Mouse (Mus musculus): ENCODE data around the gene Svep1. TPM values are rescaled to one million over a fixed set of nuclear protein-coding genes. Genes with fewer than 3 reads are reported as not detected.

Svep1 gene
- total RNA-seq, 2 experiments from 2014 or later, result 1.3 to 1.5 TPM

DNA sequence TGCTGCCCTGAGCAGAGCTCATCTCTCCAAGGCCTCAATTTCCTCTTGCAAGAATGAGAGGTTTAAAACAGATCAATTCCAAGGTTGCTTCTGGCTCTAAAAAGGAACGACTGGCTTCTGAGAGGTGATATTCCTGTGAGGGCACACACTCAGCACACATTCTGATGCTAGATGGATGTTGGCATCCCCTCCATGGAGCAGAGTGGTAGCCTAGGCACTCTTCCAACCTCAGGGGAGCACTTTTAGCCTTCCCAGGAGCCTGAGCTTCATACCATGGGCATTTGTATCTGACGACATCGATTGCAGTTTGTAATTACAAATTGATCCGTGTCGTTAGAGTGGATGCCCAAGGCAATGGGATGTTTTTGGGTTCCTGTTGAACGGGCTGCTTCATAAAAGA is 33.3 kb downstream of the Svep1 start:
- no peak for DNase-seq (ENCODE audit: low spot score in 2 of 2)

DNA sequence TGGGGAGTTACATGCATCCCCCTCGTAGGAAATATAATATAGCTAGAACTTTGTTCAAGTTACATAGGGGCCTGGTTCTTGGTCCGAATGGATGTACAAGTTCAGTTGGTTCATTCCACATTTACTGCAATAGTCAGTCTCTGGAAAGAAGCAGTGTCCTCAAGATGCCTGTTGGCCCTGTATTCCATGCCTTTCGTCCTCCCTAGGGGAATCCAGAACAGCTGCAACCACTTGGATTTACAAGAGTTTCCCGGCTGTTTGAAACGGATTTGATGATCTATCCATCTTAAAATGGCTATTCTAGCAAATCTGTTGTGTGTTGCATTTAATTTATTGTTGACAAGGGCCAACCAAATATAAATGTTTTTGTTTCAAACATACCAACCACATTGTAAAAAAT is 36.2 kb downstream of the Svep1 start:
- DNase-seq (ENCODE audit: low spot score in 2 of 2), result no peak

DNA sequence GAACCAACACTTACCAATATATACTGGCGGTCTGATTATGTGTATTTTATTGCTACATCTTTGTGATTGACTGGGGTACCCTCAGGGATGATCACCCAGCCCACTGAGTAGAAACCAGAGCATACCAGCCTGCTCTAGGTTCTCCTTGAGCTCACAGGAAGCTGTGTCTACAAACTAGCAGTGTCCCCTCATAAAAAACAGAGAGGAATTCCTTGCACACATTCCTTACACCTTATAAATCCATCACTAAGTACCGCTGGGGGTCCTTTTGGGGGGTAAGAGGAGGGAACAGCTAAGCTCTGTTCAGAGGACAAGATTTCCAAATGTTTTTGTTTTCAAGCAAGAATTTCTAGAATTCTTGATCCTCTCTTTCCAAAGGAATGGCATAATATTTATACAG is 36.7 kb downstream of the Svep1 start:
- no peak for DNase-seq (ENCODE audit: low spot score in 2 of 2)

DNA sequence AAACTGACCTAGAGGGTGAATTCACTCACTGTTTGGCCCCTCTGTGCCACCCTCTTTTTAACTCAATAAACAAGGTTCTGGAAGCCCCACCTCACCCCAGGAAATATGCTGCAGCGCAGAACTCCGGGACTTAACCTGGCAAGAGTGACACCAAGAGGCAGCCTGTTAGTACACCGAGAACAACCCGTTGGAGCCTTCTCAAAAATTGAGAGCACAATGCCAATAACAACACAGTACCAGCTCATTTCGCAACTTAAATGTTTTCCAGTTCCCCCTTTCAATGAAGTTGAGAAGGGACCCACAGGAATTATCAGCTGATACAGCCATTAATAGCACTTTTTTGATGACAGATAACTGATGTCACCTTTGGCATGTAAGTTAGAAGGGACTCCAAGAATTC is 38.3 kb downstream of the Svep1 start:
- DNase-seq (ENCODE audit: low spot score in 2 of 2), result peak; percentile 5 to 56

DNA sequence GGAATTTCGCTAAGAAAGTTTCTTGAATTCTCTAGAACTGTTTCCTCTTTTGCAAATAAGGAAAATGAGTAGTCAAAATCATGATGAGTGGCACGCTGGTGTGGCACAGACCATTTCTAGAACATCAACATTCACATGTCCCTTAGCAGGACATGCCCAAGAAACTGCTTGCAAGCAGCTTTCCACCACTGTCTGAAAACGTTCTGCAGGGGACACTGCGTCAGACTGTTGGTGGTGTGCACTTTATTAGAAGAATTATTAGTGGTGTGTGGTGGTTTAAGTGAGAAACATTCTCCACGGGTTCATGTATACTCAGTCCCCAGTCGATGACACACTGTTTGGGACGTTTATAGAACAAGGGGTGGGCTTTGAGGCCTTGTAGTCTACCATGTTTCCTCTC is 40.9 kb downstream of the Svep1 start:
- DNase-seq (ENCODE audit: low spot score in 2 of 2), result no peak

DNA sequence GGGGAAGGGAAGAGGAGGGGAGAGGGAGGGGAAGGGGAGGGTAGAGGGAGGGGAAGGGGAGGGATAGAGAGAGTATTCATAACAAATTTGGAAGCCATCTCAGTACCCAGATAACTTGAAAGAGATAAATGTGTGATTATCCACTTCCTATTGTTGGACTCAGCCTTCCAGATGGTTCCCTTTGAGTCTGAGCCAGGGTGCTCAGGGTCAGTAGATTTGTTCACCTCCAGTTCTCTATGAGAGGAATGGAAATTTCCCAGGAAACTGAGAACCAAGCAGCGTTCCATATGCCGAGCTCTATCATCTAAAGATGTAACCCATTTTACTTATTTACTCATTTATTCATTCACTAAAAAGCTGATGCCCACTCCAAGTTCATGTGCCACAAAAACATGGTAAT is 44.8 kb downstream of the Svep1 start:
- DNase-seq (ENCODE audit: low spot score in 2 of 2), result no peak

DNA sequence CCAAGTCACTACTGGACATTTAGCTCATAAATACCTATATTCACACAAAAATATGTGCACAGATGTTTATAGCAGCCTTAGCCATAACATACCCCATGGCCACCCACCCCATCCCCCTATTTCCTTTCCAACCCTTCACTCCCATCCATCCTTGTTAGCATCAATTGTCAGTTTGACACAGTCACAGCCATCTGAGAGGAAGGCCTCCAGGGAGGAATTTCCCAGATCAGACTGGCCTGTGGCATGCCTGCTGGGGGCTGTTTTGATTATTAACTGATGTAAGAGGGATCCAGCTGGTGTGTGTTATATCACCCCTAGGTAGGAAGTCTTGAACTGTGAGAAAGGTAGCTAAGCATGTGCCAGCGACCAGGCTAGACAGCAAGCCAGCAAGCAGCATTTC is 47.1 kb downstream of the Svep1 start:
- no peak for DNase-seq (ENCODE audit: low spot score in 2 of 2)

DNA sequence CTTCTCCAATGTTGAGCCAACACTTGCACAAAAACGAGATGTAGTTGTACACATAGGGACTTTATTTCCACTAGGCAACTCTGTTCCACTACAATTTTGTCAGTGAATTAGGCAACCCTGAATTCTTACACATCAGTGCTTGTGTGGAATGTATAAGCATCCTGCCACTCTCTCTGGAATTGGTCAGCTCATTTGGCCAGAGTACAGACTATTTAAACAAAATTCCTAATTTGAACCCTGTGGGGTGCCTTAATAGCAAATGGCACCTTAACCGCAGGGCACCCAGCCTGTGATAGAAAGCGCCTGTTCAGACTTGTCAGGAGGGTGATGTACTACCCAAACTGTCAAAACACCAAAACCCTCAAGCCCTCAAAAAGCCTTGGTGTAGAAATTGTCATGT is 56.4 kb downstream of the Svep1 start:
- no peak for DNase-seq (ENCODE audit: low spot score in 2 of 2)

DNA sequence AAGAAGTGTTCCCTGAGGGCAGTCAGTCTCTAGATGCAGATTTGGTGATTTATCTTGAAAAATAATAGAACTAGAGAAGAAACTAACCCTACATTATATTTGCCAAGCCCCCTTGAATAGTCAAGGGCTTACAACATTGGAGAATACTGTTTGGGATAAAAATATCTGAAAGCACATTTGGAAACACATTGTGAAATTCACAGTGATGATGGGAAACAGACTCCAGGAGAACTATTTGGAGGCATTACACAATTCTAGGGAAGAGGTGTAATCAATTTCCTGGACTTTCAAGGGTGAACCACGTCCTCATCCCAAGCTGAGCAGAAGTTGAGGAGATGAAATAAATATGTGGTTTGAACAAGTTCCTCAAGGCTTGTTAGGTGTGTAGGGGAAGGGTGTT is 57.5 kb downstream of the Svep1 start:
- no peak for DNase-seq (ENCODE audit: low spot score in 2 of 2)

DNA sequence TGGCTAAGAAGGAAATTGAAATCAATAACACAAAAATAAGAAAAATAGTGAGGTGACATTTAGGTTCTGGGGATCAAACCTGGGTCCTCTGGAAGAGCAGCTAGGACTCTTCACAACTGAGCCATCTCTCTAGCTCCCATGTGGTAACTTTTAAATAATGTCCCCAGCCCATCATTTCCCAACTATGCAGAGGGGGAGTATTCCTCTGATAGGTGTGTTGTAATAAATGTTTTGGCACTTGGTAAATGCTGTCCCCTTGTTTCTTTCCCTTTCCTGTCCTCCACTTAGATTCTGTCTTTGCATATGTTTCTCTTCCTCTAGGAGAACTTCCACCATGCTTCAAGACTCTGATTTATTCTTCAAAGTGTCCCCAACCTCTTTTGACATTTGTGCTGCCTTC is 58.1 kb downstream of the Svep1 start:
- no peak for DNase-seq (ENCODE audit: low spot score in 2 of 2)

DNA sequence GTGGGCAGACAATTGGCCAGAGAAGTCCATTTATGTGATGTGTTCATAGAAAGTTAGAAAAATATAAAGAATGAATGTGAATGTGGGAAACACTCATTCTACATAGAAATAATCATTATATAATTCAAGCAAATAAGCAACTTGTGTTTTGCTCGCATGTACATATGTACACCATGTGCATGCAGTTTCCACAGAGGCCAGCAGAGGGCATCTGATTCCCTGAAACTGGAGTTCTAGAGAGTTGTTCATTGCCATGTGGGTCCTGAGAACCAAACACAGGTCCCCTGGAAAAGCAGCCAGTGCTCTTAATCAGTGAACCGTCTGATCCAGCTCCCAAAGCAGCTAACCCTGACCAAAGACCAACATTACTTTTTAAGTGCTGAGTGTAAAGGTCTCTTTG is 60.0 kb downstream of the Svep1 start:
- no peak for DNase-seq (ENCODE audit: low spot score in 2 of 2)

DNA sequence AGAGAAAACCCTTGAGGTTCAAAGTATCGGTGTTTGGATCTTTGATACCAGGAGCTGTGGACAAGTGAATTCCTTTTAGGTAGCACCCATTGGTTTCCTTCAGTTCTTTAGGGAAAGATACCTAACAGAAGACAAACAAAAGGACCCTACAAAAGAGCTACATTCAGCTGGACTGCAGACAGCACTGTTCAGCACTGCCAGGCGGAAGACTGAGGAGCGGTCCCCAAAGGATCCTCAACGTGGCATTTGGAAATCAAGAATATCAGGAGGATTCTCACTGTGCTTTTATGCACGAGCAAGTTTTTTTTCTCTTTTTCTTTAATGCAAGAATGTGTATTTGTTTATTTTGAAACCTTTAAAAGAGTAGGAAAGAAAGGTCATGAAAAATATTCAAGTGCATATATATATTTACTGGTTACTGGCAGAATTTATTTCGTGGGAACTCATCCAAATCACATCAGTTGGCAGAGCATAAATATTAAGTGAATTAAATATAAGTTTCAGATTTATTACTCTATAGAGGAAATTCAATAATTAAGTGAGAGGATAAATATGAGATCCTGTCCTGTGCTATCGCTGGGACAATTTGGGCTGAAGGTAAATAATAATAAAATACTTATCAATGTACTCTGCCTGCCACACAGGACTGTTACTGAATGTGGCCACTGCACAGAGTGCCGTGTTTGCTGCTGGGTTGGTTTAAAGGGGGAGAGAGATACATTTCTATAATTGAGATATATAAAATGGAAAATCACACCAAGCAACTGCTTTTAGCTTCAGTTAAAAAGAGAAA is 66.7 kb downstream of the Svep1 start:
- no peak for DNase-seq (ENCODE audit: low spot score in 2 of 2)

DNA sequence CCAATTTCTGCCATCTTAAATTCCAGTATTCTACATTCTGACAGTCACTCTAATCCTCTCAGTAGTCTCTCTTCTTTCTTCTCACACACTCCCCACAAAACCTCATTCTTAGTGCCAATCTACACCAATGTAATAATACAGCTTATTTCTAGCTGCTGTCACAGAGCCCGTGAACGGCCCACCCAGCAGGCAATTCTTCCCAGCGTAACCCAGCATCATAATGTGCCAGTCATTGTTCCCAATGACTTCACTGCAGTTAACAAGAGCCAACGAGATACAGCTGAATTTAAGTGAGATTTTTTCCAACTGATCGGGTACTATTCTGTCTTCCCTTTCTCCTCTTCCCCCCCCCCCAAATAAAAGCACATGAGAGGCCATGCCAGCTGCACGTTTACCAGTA is 67.4 kb downstream of the Svep1 start:
- peak in 1 of 2 experiments; percentile 2 for DNase-seq (ENCODE audit: low spot score in 2 of 2)

DNA sequence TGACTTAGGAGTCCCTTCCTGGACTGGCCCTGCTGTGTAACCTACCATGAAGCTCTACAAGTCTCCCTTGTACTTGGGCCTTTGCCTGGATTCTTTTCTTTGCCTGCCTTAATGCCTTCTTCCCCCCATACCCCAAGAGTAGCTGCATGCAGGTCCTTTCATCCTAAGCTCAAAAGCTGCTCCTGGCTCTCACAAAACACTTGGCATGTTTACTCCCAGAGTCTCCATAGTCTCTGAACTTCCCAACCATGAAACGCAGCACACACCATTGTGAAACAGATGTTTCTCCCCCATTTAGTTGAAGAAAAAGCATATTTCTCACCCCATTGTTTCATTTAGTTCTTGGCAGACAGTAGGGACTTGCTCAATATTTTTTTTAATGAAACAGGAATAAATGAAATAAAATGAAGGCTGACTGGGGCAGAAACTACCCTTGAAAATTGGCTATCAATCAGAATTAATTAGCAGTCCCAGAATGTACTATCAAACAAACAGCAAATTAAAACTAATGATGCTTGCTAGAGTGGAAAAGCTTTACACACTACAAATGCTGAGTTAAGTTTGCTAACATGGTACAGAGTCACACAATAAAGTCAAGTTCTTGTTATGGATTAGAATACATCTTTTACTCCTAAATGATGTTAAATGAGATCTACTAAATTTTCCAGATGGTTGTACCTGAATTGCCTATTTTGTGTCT is 72.9 kb downstream of the Svep1 start:
- peak in 1 of 2 experiments; percentile 2 for DNase-seq (ENCODE audit: low spot score in 2 of 2)

DNA sequence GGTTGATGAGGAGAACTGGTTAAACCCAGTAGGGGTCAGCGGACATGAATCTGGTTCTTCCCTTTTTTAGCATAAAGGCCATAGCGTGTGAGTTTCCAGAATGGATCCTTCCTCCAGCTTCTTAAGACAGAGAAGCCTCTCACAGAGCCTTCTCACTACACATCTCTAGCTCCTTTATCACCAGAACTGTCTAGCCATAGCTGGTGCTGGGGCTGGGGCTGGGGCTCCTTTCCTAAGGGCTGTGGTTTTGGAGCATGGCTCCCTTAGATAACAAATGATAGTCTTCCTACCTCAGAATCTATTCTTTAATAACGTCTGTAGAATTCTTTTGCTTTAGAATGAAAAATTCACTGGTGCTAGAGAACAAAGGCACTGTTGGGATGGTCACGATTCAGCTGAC is 76.8 kb downstream of the Svep1 start:
- DNase-seq (ENCODE audit: low spot score in 2 of 2), result no peak

DNA sequence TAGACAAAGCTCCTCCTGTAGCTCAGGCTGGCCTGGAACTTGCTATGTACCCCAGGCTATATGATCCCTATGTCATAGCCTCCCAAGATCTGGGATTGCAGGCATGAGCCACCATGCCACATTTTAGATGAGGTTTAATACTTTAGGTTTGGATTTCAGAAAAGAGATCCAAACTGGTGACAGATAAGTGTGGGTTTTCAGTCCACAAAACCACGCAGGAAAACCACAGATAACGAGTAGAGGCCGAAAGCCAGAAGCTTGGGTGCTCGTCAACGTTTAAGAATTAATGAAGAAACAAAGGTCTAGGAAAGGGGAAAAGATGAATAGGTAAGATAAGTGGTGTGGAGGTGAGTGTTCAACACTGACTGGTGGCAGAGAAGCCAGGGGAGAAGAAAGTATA is 79.6 kb downstream of the Svep1 start:
- DNase-seq (ENCODE audit: low spot score in 2 of 2), result no peak

DNA sequence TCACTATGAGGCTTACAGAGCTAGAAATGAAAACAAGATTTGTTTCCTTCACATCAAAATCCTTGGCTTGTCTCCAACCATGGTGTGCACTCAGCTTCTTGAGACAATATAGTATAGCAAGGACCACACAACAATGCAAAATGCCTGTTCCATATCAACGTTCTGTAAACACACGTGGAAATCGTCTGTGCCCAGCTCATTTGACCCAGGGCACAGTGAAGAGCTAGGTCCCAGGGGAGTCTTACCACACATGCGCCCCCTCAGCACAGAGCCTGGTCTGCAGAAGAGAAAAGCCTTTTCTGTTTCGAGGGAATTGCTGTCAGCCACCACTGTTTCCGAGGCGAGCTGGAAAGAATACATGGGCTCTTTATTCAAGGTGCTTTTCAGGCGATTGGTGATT is 91.2 kb downstream of the Svep1 start:
- no peak for DNase-seq (ENCODE audit: low spot score in 2 of 2)

DNA sequence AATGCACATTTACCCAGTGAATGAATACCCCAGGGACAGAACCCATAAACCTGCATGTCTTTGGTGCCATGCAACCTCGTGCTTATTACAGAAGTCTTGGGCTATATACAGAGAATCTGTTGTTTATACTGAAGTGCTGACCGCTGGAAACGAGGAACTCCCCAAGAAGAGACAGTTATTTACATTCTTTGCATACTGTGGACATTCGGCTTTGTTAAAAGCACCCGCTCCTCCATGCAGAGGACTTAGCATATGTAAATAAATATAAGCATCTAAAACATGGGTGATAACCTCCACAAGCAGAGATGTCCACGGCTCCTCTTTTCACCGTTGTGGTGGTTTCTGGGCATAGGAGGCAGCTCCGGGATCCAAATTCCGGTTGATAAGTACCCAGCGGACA is 95.7 kb downstream of the Svep1 start:
- no peak for DNase-seq (ENCODE audit: low spot score in 2 of 2)

DNA sequence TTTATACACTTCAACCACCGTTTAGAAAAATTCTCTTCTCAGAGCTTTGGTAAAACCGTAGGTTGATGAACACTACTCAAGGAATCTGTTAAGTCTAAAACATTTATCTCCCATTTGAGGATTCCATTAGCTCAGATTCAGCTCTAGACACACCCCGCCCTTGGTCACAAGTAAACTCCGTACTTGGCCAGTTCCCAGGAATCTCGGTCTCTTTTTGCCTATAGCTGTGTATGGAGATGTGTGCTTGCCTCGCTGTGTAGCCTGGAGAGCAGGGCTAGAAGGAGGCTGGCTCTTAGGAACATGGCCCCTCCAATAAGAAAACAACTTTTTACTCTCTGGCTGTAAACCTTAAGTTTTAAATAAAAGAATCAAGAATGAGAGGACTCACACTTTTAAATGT is 96.9 kb downstream of the Svep1 start:
- no peak for DNase-seq (ENCODE audit: low spot score in 2 of 2)

DNA sequence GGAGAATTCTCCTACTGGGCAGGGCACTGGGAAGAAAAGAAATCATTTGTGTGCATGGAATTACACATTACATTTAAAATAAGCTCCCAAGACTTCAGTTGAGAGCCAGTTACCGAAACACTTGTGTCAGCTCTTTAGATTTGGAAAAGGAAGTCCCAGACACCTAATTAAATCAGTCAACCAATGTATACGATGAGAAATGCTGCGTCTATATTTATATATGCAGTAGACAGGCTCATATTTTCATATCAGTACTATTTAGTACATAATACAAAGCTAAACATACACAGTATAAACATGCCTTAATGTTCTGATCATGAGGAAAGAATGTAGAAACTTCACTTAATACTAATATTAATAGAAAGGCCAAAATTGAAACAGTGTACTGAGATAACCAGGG is 98.3 kb downstream of the Svep1 start:
- DNase-seq (ENCODE audit: low spot score in 2 of 2), result no peak

DNA sequence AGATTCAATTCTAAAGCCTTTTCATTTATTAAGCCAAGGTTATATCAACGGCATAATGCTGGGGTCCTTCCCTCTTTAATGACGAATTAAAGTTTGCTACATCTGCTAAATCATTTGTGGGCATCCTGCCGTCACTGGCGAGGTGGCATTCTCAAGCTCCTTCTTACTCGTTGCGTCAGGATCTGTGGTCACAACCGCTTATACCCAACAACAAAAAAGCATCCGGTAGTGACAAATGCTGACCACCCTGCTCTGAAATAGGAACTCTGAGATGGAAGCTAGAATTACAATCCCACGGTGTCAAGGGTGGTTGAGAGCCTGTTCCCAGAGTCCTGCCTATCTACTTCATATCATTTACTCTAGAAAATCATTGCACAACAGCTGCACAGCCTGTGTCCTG is 108.9 kb downstream of the Svep1 start:
- no peak for DNase-seq (ENCODE audit: low spot score in 2 of 2)

DNA sequence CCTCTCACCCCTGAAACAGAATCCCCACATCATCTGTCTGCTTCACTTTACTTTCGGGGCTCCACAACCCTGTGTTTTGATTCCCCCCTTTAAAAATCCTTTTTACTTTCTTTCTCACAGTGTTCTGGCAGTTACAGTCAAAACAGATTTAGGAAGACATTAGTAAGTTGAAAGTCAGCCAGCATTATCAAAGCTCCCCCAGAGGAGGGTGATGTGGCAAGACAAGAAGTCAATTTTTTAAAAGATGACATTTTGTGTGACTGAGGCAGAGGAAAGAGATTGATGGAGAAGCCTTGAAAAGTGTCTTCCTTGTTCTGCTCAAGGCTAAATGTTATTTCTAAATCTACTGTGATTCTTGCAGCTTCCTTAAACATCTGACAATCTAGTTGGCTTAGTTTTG is 119.9 kb downstream of the Svep1 start:
- no peak for DNase-seq (ENCODE audit: low spot score in 2 of 2)

DNA sequence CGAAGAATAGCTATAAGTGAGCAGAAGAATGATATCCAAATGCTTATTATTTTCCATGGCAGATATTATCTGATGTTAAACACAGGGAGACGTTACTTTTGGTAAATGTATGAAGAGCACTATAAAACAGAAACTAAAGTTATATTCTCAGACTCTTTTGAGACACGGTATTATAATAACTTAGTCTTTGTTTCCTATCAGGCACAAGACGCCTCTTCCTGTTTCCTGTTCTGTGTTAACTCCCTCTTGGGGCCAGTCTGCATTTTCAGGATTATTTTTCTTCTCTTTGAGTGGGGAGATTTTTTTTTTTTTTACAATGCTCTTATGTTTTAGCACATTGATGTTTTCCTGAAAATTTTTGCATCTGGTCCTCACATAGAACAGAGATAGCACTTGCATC is 120.5 kb downstream of the Svep1 start:
- no peak for DNase-seq (ENCODE audit: low spot score in 2 of 2)

Data from layer of hippocampus, postnatal 14 days (tissue).